Mouse (Mus musculus) brain, embryonic 14.5 days (tissue): ENCODE data around the gene Sync.

Experiments used
- CTCF ChIP-seq: fragments of 200-500 bp; IDR thresholded peaks from 2 replicates; pipeline ENCODE4 v1.5.1; 2012; ENCODE audit warnings: inconsistent platforms, mild to moderate bottlenecking, moderate library complexity, borderline replicate concordance; ENCODE audit not compliant: insufficient read depth, insufficient read length; ENCODE audit errors: extremely low read depth
- POLR2A ChIP-seq: fragments of 200-500 bp; IDR thresholded peaks from 2 replicates; pipeline ENCODE4 v1.6.1; 2012; ENCODE audit warnings: mild to moderate bottlenecking, inconsistent platforms, borderline replicate concordance; ENCODE audit not compliant: poor library complexity, insufficient read depth, insufficient read length, severe bottlenecking; ENCODE audit errors: extremely low read depth

DNA sequence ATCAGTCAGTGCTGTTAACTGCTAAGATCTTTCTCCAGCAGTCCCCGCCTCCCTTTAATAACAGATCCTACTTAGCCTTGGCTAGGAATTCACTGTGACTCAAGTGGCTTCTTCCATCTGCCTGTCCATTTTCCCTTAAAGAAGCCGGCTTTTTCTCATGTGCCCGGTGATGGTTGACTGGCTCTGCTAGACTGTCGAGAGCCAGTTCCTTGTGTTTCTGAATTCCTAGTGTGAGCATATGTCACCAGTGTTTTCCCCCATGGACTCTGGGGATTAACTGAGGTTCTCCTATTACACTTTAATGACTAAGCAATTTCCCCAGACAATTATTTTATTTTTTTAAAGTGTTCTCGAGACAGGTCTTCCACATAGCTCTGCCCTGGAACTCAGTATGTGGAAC, 16.0 kb downstream of the Sync start:
- TF ChIP-seq CTCF (no peak), POLR2A (no peak)
